7 mouse cellular contexts compared by ENCODE assay signal in the genomic region with DNA sequence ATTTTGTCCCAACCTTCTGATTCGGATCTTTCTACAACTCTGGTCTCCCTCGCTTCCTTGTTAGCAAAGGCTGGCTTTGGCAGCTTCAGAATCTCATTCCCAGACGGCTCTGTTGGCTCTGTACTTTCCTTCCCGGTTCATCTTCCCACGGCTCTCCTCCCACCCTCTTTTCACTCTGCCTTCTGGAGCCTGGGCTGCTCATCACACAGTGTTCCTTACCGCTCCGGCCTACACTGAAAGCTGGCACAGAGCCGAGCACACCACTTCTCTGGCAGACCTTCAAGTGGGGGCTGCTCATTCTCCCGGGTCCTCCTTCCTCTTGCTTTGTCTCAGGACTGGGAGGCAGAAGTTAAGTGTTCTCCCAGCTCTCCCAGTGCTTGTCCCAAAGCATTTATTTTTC. TPM values are rescaled to one million over a fixed set of nuclear protein-coding genes. Genes with fewer than 3 reads are reported as not detected.
DNase-seq lines count a peak whose midpoint lies in the region; ATAC-seq and TF ChIP-seq lines count a peak whose summit lies in the region.

No protein-coding gene starts in this region.

- H3K4me1 ChIP-seq in lung, adult 2 months (ENCODE audit: control insufficient read depth, insufficient read depth, low read length): peaks cover 8% of the 10 kb centered on the region
- peaks cover 15% of the 10 kb centered on the region for H3K4me1 ChIP-seq in embryonic facial prominence, embryonic 13.5 days
- H3K4me1 ChIP-seq in heart, postnatal 0 days (ENCODE audit: control insufficient read depth, insufficient read depth): peaks cover 17% of the 10 kb centered on the region

- TF ChIP-seq CTCF in lung, adult 2 months (IDR thresholded peaks at IDR 0.05; ENCODE audit: insufficient read depth, low read length): no peak
- no peak for TF ChIP-seq CTCF in heart, postnatal 0 days (IDR thresholded peaks at IDR 0.05; ENCODE audit: low read depth)

- intact Hi-C loops in left cerebral cortex, postnatal 10 days (cut with DNase I): loop anchor here (5.0 kb wide), 1 partner anchor 105 kb away; no protein-coding TSS in a partner anchor

- DNase-seq in lung, postnatal 4 days: peak; percentile 5 to 29
- DNase-seq in lung, adult 2 months: no peak
- no peak for DNase-seq in heart, postnatal 0 days (ENCODE audit: low spot score)
- DNase-seq in left cerebral cortex, postnatal 10 days (ENCODE audit: extremely low spot score in 1 of 2, low spot score in 2 of 2): peak; percentile 56 to 73
- DNase-seq in telencephalon, adult 2 months (ENCODE audit: low read depth, low spot score): peak; percentile 89
- DNase-seq in urinary bladder, postnatal 14 days (ENCODE audit: low spot score): no peak

- 52% methylated on average over 9 of the region's 9 CpGs for WGBS in lung, adult 2 months
- WGBS in embryonic facial prominence, embryonic 13.5 days: 86% methylated on average over 9 of the region's 9 CpGs
- WGBS in heart, postnatal 0 days: 57% methylated on average over 9 of the region's 9 CpGs

- no peaks in the 10 kb centered on the region for H3K9me3 ChIP-seq in embryonic facial prominence, embryonic 13.5 days
- no peaks in the 10 kb centered on the region for H3K9me3 ChIP-seq in heart, postnatal 0 days (replicated peaks; ENCODE audit: control insufficient read depth, low read length)

- no peak overlapping the region for H3K27ac ChIP-seq in embryonic facial prominence, embryonic 13.5 days
- H3K27ac ChIP-seq in heart, postnatal 0 days (ENCODE audit: low read depth): no peak overlapping the region

- H3K27me3 ChIP-seq in embryonic facial prominence, embryonic 13.5 days: no peaks in the 10 kb centered on the region
- H3K27me3 ChIP-seq in heart, postnatal 0 days (ENCODE audit: control insufficient read depth, insufficient read depth, low read length): no peaks in the 10 kb centered on the region

- TF ChIP-seq POLR2A in lung, adult 2 months (IDR thresholded peaks at IDR 0.05; ENCODE audit: borderline replicate concordance, extremely low read depth, low read depth, low read length): no peak

- H3K9ac ChIP-seq in embryonic facial prominence, embryonic 13.5 days: no peak overlapping the region
- no peak overlapping the region for H3K9ac ChIP-seq in heart, postnatal 0 days (replicated peaks; ENCODE audit: low read depth, low read length)

- H3K36me3 ChIP-seq in embryonic facial prominence, embryonic 13.5 days: peaks cover 47% of the 10 kb centered on the region
- H3K36me3 ChIP-seq in heart, postnatal 0 days (replicated peaks; ENCODE audit: control insufficient read depth, insufficient read depth, low read length): peaks cover 20% of the 10 kb centered on the region

- TF ChIP-seq EP300 in heart, postnatal 0 days (IDR thresholded peaks at IDR 0.05; ENCODE audit: low read depth): no peak

- H3K4me3 ChIP-seq in lung, adult 2 months (replicated peaks; ENCODE audit: extremely low read depth, low read depth, low read length): no peak overlapping the region
- H3K4me3 ChIP-seq in embryonic facial prominence, embryonic 13.5 days: no peak overlapping the region
- no peak overlapping the region for H3K4me3 ChIP-seq in heart, postnatal 0 days (ENCODE audit: low read depth, low read length)

- H3K4me2 ChIP-seq in embryonic facial prominence, embryonic 13.5 days: peak overlapping the region; percentile 59; the same call in 1 of the 2 replicates
- H3K4me2 ChIP-seq in heart, postnatal 0 days (ENCODE audit: low read depth, low read length): peak overlapping the region; percentile 90; the same call in 1 of the 2 replicates

- ATAC-seq in embryonic facial prominence, embryonic 13.5 days (ENCODE audit: insufficient number of reproducible peaks, insufficient read depth, low FRiP score, low TSS enrichment, low read depth): no peak
- ATAC-seq in heart, postnatal 0 days (ENCODE audit: insufficient read depth, low read depth): no peak

RNA-seq across cellular contexts. Expression of a gene that starts 1.6 kb away (rescaled TPM):
- polyA plus RNA-seq in lung, adult 2 months (2012; rRNA removed): 1.0 and 1.1 TPM in 2 replicates
- polyA plus RNA-seq in embryonic facial prominence, embryonic 13.5 days (2015; fragmentation: Nextera tagmentation; extraction: Ambion mirVana): 10.7 and 11.8 TPM in 2 replicates
- total RNA-seq in heart, postnatal 0 days (2014; rRNA removed; ENCODE audit: low replicate concordance): 3.3 and 4.2 TPM in 2 replicates
- 4.7 and 4.8 TPM in 2 replicates for polyA plus RNA-seq in heart, postnatal 0 days (2015; fragmentation: Nextera tagmentation; extraction: Ambion mirVana)
- 1 to 10 TPM; 8.2 to 9.2 TPM for total RNA-seq in left cerebral cortex, postnatal 10 days (2021)

RNA-seq across cellular contexts. Expression of a gene that starts 1.7 kb away (rescaled TPM):
- 2.3 and 4.5 TPM in 2 replicates for polyA plus RNA-seq in lung, adult 2 months (2012; rRNA removed)
- polyA plus RNA-seq in embryonic facial prominence, embryonic 13.5 days (2015; fragmentation: Nextera tagmentation; extraction: Ambion mirVana): 84.8 and 89.9 TPM in 2 replicates
- total RNA-seq in heart, postnatal 0 days (2014; rRNA removed; ENCODE audit: low replicate concordance): 22.1 and 36.6 TPM in 2 replicates
- 53.3 and 54.6 TPM in 2 replicates for polyA plus RNA-seq in heart, postnatal 0 days (2015; fragmentation: Nextera tagmentation; extraction: Ambion mirVana)
- total RNA-seq in left cerebral cortex, postnatal 10 days (2021): 10 to 100 TPM; 33.3 to 34.1 TPM

RNA-seq across cellular contexts. Expression of a gene that starts 16.2 kb away (rescaled TPM):
- polyA plus RNA-seq in lung, adult 2 months (2012; rRNA removed): 0.06 TPM in 1 of 2 replicates, not detected in the other
- polyA plus RNA-seq in embryonic facial prominence, embryonic 13.5 days (2015; fragmentation: Nextera tagmentation; extraction: Ambion mirVana): 0.21 TPM in 1 of 2 replicates, not detected in the other
- not detected in 2 replicates for total RNA-seq in heart, postnatal 0 days (2014; rRNA removed; ENCODE audit: low replicate concordance)
- polyA plus RNA-seq in heart, postnatal 0 days (2015; fragmentation: Nextera tagmentation; extraction: Ambion mirVana): not detected in 2 replicates
- total RNA-seq in left cerebral cortex, postnatal 10 days (2021): under 1 TPM; 0.28 to 0.34 TPM

RNA-seq across cellular contexts. Expression of a gene that starts 26.8 kb away (rescaled TPM):
- 0.48 and 1.9 TPM in 2 replicates for polyA plus RNA-seq in lung, adult 2 months (2012; rRNA removed)
- 5.4 TPM in 1 of 2 replicates, not detected in the other for polyA plus RNA-seq in embryonic facial prominence, embryonic 13.5 days (2015; fragmentation: Nextera tagmentation; extraction: Ambion mirVana)
- 0.27 and 2.3 TPM in 2 replicates for total RNA-seq in heart, postnatal 0 days (2014; rRNA removed; ENCODE audit: low replicate concordance)
- 0.12 and 0.22 TPM in 2 replicates for polyA plus RNA-seq in heart, postnatal 0 days (2015; fragmentation: Nextera tagmentation; extraction: Ambion mirVana)
- 1 to 10 TPM; 1.2 to 2.4 TPM for total RNA-seq in left cerebral cortex, postnatal 10 days (2021)

RNA-seq across cellular contexts. Expression of a gene that starts 48.9 kb away (rescaled TPM):
- polyA plus RNA-seq in lung, adult 2 months (2012; rRNA removed): 0.29 TPM in 1 of 2 replicates, not detected in the other
- polyA plus RNA-seq in embryonic facial prominence, embryonic 13.5 days (2015; fragmentation: Nextera tagmentation; extraction: Ambion mirVana): 0.18 TPM in 1 of 2 replicates, not detected in the other
- total RNA-seq in heart, postnatal 0 days (2014; rRNA removed; ENCODE audit: low replicate concordance): not detected in 2 replicates
- polyA plus RNA-seq in heart, postnatal 0 days (2015; fragmentation: Nextera tagmentation; extraction: Ambion mirVana): not detected in 2 replicates
- 1 to 10 TPM in 1 of 2 experiments, under 1 TPM in 1; 0.51 to 1.6 TPM for total RNA-seq in left cerebral cortex, postnatal 10 days (2021)

Comparison
In these comparisons a context has a peak if more than half of its experiments do, and no peak if none do; other contexts are left out.
1. DNase-seq: peak in lung, postnatal 4 days (2 of 2), left cerebral cortex, postnatal 10 days (2 of 2) and telencephalon, adult 2 months (single experiment); none in lung, adult 2 months (single experiment), heart, postnatal 0 days (single experiment) and urinary bladder, postnatal 14 days (single experiment).